Mouse (Mus musculus) gastrocnemius, adult 18-20 months (tissue): Measurements from ENCODE around the gene Cltrn. TPM values are rescaled to one million over a fixed set of nuclear protein-coding genes. Genes with fewer than 3 reads are reported as not detected.

Source experiments
- DNase-seq: peaks from one replicate; pipeline ENCODE4 v3.0.0; 2021; ENCODE audit warnings: low spot score
- long read RNA-seq, 2 experiments: library from polyadenylated mRNA; stranded (forward); transcript quantifications; one replicate each; pipeline ENCODE4 v2.0.0; 2021
- total RNA-seq, 2 experiments: library from RNA; stranded (reverse); gene quantifications; 2 replicates each; pipeline ENCODE4 v1.2.3; 2021

Gene Cltrn
- total RNA-seq, result not detected
- long read RNA-seq, experiment 1, result 0 reads
- long read RNA-seq, experiment 2, result 0 reads

DNA sequence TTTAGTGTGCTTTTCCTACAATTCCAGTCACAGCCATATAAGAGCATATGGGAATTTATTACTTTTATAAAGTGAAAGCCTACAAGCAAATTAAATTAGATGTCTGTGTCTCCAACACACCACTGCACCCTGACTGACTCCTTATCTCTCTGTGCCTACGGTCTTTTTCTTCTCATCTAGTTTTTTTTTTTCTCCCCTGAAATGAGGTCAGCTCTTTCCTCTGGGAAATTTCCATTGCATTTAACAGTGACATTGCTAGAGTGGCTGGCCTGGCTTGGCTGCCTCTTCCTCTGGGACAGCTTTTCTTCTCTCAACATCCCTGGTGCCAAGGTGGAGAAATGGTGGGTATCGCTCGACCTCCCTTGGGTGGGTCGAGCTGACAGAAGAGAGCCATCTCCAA lies at the start of gene Cltrn:
Gene Cltrn (plus strand): TSS at position 249 of the 400 bp plus-strand sequence.
- DNase-seq, result no peak

GRCm38 (mm10) chrX:164038882-164039281 lies 49.7 kb upstream of the Cltrn start:
- no peak for DNase-seq

DNA sequence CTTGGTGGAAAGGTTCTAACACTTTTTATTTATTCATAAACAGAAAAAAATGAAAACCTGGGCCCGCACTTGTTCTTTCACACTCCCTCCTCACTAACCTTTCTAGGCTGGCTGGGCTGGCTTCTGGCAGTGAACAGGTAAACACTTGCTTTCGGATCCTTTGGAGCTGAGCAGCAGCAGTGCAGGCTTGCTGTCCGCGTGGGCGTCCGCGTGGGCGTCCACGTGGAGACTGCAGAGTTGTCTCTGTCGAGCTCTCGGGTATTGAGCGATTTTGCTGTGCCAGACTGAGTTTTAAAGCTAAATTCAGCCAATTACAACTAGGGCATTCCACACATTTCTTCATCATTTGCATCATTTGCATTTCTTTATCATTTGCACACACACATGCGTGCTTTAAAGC lies 46.6 kb upstream of the Cltrn start:
- no peak for DNase-seq

GRCm38 (mm10) chrX:164046736-164047135 lies 41.9 kb upstream of the Cltrn start:
- DNase-seq, result no peak

- DNase-seq, result no peak
These were observed 32.9 kb upstream of the Cltrn start for GRCm38 (mm10) chrX:164055726-164056125.

GRCm38 (mm10) chrX:164058523-164058922 lies 30.1 kb upstream of the Cltrn start:
- no peak for DNase-seq

GRCm38 (mm10) chrX:164059070-164059469 lies 29.6 kb upstream of the Cltrn start:
- DNase-seq, result no peak

DNA sequence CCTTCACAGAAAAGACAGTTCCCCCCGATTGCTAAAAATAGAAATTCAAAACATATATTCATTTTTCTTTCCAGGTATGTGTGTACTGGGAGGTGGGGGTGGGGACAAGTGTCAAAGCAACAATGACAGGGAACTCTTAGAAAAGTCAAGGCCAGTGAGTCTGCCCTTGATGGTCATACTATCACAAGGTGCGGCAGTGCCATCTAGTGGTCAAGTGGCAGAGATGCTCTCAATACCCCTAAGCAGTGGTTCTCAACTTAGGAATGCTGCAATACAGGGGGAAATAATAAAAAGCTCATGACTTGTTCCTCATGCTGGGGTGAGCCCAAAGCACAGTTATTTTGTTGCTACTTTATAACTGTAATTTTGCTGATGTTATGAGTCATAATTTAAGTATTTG lies 22.4 kb upstream of the Cltrn start:
- peak; percentile 56 for DNase-seq

DNA sequence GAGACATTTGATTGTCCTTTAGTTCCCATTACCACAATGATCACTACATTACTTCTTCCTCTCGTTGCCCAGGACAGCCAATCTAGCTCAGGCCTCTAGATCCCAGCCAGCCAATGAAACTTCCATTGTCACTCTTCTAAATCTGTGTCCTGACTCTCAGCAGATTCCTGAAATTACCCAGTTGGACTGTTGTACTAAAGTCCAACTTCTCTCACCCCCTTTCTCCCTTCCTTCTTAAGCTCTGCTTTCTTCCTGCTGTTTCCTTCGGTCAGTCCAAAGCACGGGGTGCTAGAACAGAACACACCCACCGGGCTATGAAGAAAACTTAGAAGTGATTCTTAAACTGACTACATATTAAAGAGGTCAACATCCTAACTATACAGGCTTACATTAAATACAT lies 19.7 kb upstream of the Cltrn start:
- DNase-seq, result no peak

- DNase-seq, result peak; percentile 92
These were observed 12.4 kb upstream of the Cltrn start, which contains the start of gene Siah1b for GRCm38 (mm10) chrX:164076040-164076775. Siah1b (minus strand) TSS chrX:164076493.

- DNase-seq, result no peak
These were observed 6.6 kb upstream of the Cltrn start for GRCm38 (mm10) chrX:164082030-164082429.

DNA sequence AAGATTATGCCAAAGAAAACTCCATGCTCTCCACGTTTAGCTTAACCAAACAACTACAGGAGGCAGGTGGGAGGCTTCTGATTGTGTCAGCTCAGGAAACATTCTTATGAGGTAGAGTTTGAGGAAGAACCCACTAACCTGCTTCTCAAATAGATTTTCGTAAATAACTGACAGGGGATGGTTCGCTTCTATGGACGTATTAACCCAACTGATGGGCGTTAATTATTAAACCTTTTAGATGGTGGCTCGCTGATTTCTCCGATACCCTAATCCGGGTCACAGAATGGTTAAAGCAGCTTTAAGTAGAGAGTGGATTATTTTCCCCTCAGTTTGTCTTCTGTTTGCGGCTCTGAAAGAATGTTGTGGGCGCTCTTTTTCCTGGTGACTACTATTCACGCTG lies 1.3 kb downstream of the Cltrn start:
- no peak for DNase-seq

- DNase-seq, result no peak
These were observed 3.9 kb downstream of the Cltrn start for GRCm38 (mm10) chrX:164092300-164093169.

- no peak for DNase-seq
These were observed 4.8 kb downstream of the Cltrn start for GRCm38 (mm10) chrX:164093435-164093834.

- DNase-seq, result no peak
These were observed 7.2 kb downstream of the Cltrn start for GRCm38 (mm10) chrX:164095838-164096237.

GRCm38 (mm10) chrX:164101483-164101882 lies 12.9 kb downstream of the Cltrn start:
- DNase-seq, result no peak

DNA sequence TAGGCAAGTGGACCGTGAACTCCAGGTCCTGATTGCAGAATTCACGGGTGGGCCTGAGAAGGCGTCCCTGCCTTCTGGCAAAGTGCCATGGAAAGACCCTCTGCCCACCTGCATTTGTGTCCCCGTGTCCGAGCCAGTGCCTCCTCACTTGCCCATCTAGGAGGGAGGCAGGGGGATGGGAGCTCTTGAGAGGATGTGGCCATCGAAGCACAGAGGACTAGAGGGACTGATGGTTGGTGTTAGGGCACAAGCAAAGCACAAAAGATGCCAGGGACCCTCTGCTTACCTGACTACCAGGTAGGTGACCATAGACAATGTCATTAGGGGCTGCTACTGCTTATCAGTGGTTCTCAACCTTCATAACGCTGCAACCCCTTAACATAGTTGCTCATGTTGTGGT lies 13.6 kb downstream of the Cltrn start:
- DNase-seq, result no peak

GRCm38 (mm10) chrX:164102656-164103055 lies 14.0 kb downstream of the Cltrn start:
- no peak for DNase-seq

- no peak for DNase-seq
These were observed 22.5 kb downstream of the Cltrn start for GRCm38 (mm10) chrX:164111146-164111545.

GRCm38 (mm10) chrX:164113744-164114143 lies 25.1 kb downstream of the Cltrn start:
- DNase-seq, result no peak

DNA sequence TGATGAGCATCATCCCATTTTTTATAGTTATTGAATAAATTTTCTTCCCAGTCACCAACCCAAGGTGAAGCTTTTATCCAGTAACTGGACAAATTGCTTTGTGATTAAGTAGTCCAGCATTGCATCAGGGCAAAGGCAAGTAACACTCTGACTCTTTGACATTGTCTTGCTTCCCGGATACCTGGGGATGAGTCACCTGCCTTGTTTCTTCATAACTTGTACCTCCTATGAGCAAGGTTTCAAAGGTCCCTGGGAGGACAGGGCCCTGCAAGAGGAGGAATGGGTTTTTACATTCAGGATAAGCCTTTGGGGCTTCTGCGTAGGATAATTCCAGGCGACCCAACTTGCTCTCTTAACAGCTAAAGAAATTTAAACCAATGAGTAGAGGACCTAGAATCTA lies 35.3 kb downstream of the Cltrn start:
- DNase-seq, result no peak

DNA sequence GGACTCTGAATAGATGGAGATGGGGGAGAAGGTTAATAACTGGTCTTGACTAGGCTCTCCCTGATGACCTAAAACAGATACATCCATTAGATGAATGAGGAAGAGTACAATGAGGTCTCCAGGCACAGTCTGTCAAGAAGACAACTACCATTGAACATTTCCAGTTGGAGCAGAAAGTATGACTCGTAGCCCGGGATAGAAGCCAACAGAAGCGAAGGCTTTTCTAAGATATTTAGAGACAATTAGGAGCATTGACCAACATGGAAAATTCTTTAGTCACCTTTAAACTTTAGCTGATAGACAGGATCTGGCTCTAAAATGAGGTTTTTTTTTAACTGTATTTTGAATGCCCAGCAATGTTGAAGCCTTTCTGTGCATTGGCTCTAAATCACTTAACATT lies 44.9 kb downstream of the Cltrn start:
- DNase-seq, result no peak
